9 mouse cellular contexts compared by ENCODE assay signal in the genomic region with DNA sequence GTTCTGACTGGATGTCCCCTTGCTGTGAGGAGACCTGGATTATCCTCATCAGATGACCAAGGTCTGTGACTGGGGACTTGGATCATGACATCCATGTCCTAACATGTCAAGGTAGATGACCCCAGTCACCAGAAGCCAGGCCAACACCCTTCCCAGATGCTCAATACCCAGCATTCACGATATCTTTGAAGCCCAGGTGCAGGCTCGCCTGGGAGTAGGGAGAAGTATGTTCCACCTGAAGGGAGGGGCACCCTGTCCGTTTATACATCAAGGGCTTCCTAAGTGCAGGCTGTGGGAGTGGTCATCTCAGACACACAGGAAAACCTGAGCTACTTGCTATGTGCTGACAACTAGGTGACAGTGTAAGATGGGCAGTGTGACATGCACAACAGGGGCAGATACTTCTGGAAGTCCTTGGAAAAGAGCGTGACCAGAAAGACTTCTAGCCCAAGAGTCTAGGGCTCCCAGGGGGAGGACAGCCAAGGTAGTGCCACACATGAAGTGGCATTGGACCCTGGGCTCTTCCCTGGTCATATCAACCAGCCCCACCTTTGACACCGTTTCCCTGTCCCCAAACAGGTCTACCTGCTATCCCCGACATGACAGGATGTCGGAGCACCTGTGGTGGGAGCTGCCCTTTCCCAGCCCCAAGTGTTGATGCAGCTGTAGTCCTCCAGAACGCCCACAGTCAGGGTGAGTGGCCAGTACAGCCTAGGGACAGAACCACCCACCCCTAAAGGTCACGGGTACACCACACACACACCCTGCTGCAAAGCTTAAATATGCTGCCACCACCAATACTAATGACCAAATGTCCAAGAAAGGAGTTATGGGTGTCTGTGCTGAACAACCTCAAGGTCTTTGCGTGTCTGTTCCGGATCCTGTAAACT. TPM values are rescaled to one million over a fixed set of nuclear protein-coding genes. Genes with fewer than 3 reads are reported as not detected.
DNase-seq lines count a peak whose midpoint lies in the region; ATAC-seq and TF ChIP-seq lines count a peak whose summit lies in the region.
"Had no signal": no experiment of that assay in that cellular context is flagged by ENCODE, and none has a peak within 500 bp of the region (broad histone marks: within the 10 kb centered on the region; RNA-seq: fewer than 3 reads in every experiment).

No protein-coding gene starts in this region.

- 31% methylated on average over 11 of the region's 11 CpGs for WGBS in heart, embryonic 14.5 days
- WGBS in liver, embryonic 14.5 days (ENCODE audit: insufficient replicate concordance): 25% methylated on average over 11 of the region's 11 CpGs

- peaks cover 21 to 27% of the 10 kb centered on the region in 2 experiments for H3K4me1 ChIP-seq in heart, embryonic 14.5 days (ENCODE audit: control insufficient read depth in 2 of 2, insufficient read depth in 2 of 2, low read length in 2 of 2)
- H3K4me1 ChIP-seq in liver, embryonic 14.5 days (replicated peaks; ENCODE audit: control insufficient read depth in 2 of 2, insufficient read depth in 2 of 2, low read length in 1 of 2): peaks cover 27 to 29% of the 10 kb centered on the region in 2 experiments

- no peak for DNase-seq in left cerebral cortex, adult 2 months (ENCODE audit: extremely low spot score in 1 of 2, low spot score in 2 of 2)
- no peak for DNase-seq in left cerebral cortex, postnatal 4 days
- peak; percentile 74 for DNase-seq in cerebellum, adult 9-10 months
- peak in 1 of 3 experiments; percentile 50 for DNase-seq in liver, embryonic 14.5 days (ENCODE audit: low read depth in 3 of 3, low spot score in 3 of 3)
- DNase-seq in splenic B cell, adult 2 months (ENCODE audit: low read depth, low spot score): peak; percentile 26
- DNase-seq in frontal cortex, adult 2 months (ENCODE audit: extremely low spot score in 1 of 2, low spot score in 1 of 2): no peak
- DNase-seq in spleen, postnatal 14 days (ENCODE audit: low spot score in 2 of 2): no peak

- peak overlapping the region; percentile 73 for H3K4me2 ChIP-seq in heart, embryonic 14.5 days (ENCODE audit: low read length)
- peak overlapping the region; percentile 78 for H3K4me2 ChIP-seq in liver, embryonic 14.5 days (ENCODE audit: low read depth)

- ATAC-seq in heart, embryonic 14.5 days (ENCODE audit: insufficient number of reproducible peaks, insufficient read depth, low FRiP score, low read depth): no peak
- ATAC-seq in liver, embryonic 14.5 days (ENCODE audit: insufficient read depth): 0 out of 2 replicates have a peak, but pooled peaks have one; percentile 3

- peak overlapping the region; percentile 62 for H3K9ac ChIP-seq in heart, embryonic 14.5 days (ENCODE audit: low read length)
- peak overlapping the region; percentile 36 for H3K9ac ChIP-seq in liver, embryonic 14.5 days (replicated peaks)

- H3K36me3 ChIP-seq in heart, embryonic 14.5 days (ENCODE audit: control insufficient read depth, insufficient read depth, low read length): peaks cover 23% of the 10 kb centered on the region
- peaks cover 14% of the 10 kb centered on the region for H3K36me3 ChIP-seq in liver, embryonic 14.5 days (replicated peaks; ENCODE audit: control insufficient read depth, insufficient read depth, low read depth)
- peaks cover under 1% of the 10 kb centered on the region; the same call in 1 of the 2 replicates for H3K36me3 ChIP-seq in splenic B cell, adult 2 months (ENCODE audit: control insufficient read depth, insufficient read depth, low read length, poor library complexity, severe bottlenecking)

- TF ChIP-seq EP300 in liver, embryonic 14.5 days (IDR thresholded peaks at IDR 0.05; ENCODE audit: low read depth): no peak

- no peaks in the 10 kb centered on the region for H3K9me3 ChIP-seq in heart, embryonic 14.5 days (ENCODE audit: control insufficient read depth, low read length)
- no peaks in the 10 kb centered on the region for H3K9me3 ChIP-seq in liver, embryonic 14.5 days (ENCODE audit: control insufficient read depth, low read length)

- intact Hi-C loops in left cerebral cortex, adult 2 months (cut with DNase I): loop anchor here (1.0 kb wide), 1 partner anchor 12 kb away; the partner anchor contains the start of gene Tpgs1
- intact Hi-C loops in left cerebral cortex, postnatal 4 days (cut with DNase I): no loop called here

- H3K4me3 ChIP-seq in left cerebral cortex, adult 2 months: peak overlapping the region; percentile 47
- peak overlapping the region; percentile 77 to 88 for H3K4me3 ChIP-seq in heart, embryonic 14.5 days (ENCODE audit: control insufficient read depth in 1 of 2, insufficient read depth in 1 of 2, low read depth in 1 of 2, low read length in 2 of 2)
- H3K4me3 ChIP-seq in liver, embryonic 14.5 days (ENCODE audit: insufficient read depth in 1 of 2, low read depth in 2 of 2, low read length in 2 of 2): peak overlapping the region; percentile 75

- H3K27ac ChIP-seq in left cerebral cortex, adult 2 months: peak overlapping the region; percentile 85
- H3K27ac ChIP-seq in heart, embryonic 14.5 days (replicated peaks in 1 of 2; ENCODE audit: control insufficient read depth in 1 of 2, insufficient read depth in 1 of 2, low read depth in 2 of 2, low read length in 2 of 2): peak overlapping the region; percentile 79 to 88
- peak overlapping the region; percentile 87 for H3K27ac ChIP-seq in liver, embryonic 14.5 days

- TF ChIP-seq CTCF in left cerebral cortex, adult 2 months (IDR thresholded peaks at IDR 0.05): no peak
- no peak; the same call in 1 of the 2 replicates for TF ChIP-seq CTCF in liver, embryonic 14.5 days (IDR thresholded peaks at IDR 0.05; ENCODE audit: low read depth)

- no peaks in the 10 kb centered on the region for H3K27me3 ChIP-seq in heart, embryonic 14.5 days (ENCODE audit: control insufficient read depth, insufficient read depth, low read length)
- no peaks in the 10 kb centered on the region for H3K27me3 ChIP-seq in liver, embryonic 14.5 days (ENCODE audit: control insufficient read depth, insufficient read depth, low read length)
- no peaks in the 10 kb centered on the region for H3K27me3 ChIP-seq in splenic B cell, adult 2 months (ENCODE audit: control insufficient read depth, insufficient read depth, low read length, poor library complexity, severe bottlenecking)

RNA-seq across cellular contexts. Expression of gene Cdc34, which starts 1.1 kb away (rescaled TPM):
- total RNA-seq in left cerebral cortex, adult 2 months (2021): 10 to 100 TPM; 80.7 to 84.8 TPM
- total RNA-seq in left cerebral cortex, postnatal 4 days (2021): 10 to 100 TPM; 59.6 to 61.5 TPM
- polyA plus RNA-seq in heart, embryonic 14.5 days (2014; fragmentation: Nextera tagmentation; extraction: Ambion mirVana): 106 and 109 TPM in 2 replicates
- polyA plus RNA-seq in liver, embryonic 14.5 days (2012; rRNA removed): 106 and 127 TPM in 2 replicates
- 115 and 124 TPM in 2 replicates for polyA plus RNA-seq in liver, embryonic 14.5 days (2014; fragmentation: Nextera tagmentation; extraction: Ambion mirVana)
- 96.3 and 111 TPM in 2 replicates for polyA plus RNA-seq in frontal cortex, adult 2 months (2012; rRNA removed)

RNA-seq across cellular contexts. Expression of gene Gzmm, which starts 8.0 kb away (rescaled TPM):
- total RNA-seq in left cerebral cortex, adult 2 months (2021): 1 to 10 TPM; 2.1 to 4.0 TPM
- 1 to 10 TPM; 2.6 to 3.3 TPM for total RNA-seq in left cerebral cortex, postnatal 4 days (2021)
- 0.77 and 0.94 TPM in 2 replicates for polyA plus RNA-seq in heart, embryonic 14.5 days (2014; fragmentation: Nextera tagmentation; extraction: Ambion mirVana)
- polyA plus RNA-seq in liver, embryonic 14.5 days (2012; rRNA removed): 0.13 TPM in 2 replicates
- polyA plus RNA-seq in liver, embryonic 14.5 days (2014; fragmentation: Nextera tagmentation; extraction: Ambion mirVana): not detected in 2 replicates
- 1.8 and 2.1 TPM in 2 replicates for polyA plus RNA-seq in frontal cortex, adult 2 months (2012; rRNA removed)

RNA-seq across cellular contexts. Expression of gene Tpgs1, which starts 11.7 kb away (rescaled TPM):
- total RNA-seq in left cerebral cortex, adult 2 months (2021): 10 to 100 TPM; 79.3 to 80.6 TPM
- total RNA-seq in left cerebral cortex, postnatal 4 days (2021): 10 to 100 TPM; 57.0 to 59.9 TPM
- polyA plus RNA-seq in heart, embryonic 14.5 days (2014; fragmentation: Nextera tagmentation; extraction: Ambion mirVana): 44.5 and 48.2 TPM in 2 replicates
- polyA plus RNA-seq in liver, embryonic 14.5 days (2012; rRNA removed): 14.3 and 18.7 TPM in 2 replicates
- 24.5 and 25.7 TPM in 2 replicates for polyA plus RNA-seq in liver, embryonic 14.5 days (2014; fragmentation: Nextera tagmentation; extraction: Ambion mirVana)
- 89.4 and 92.3 TPM in 2 replicates for polyA plus RNA-seq in frontal cortex, adult 2 months (2012; rRNA removed)

RNA-seq across cellular contexts. Expression of gene Madcam1, which starts 16.5 kb away (rescaled TPM):
- not detected for total RNA-seq in left cerebral cortex, adult 2 months (2021)
- total RNA-seq in left cerebral cortex, postnatal 4 days (2021): under 1 TPM; 0.72 to 0.84 TPM
- polyA plus RNA-seq in heart, embryonic 14.5 days (2014; fragmentation: Nextera tagmentation; extraction: Ambion mirVana): 1.00 and 1.8 TPM in 2 replicates
- polyA plus RNA-seq in liver, embryonic 14.5 days (2012; rRNA removed): 0.05 and 0.10 TPM in 2 replicates
- polyA plus RNA-seq in liver, embryonic 14.5 days (2014; fragmentation: Nextera tagmentation; extraction: Ambion mirVana): 0.20 and 0.45 TPM in 2 replicates
- not detected in 2 replicates for polyA plus RNA-seq in frontal cortex, adult 2 months (2012; rRNA removed)
- total RNA-seq: adrenal gland, postnatal 36 days had no signal

RNA-seq across cellular contexts. Expression of gene Bsg, which starts 23.4 kb away (rescaled TPM):
- 100 to 1,000 TPM; 539 to 573 TPM for total RNA-seq in left cerebral cortex, adult 2 months (2021)
- total RNA-seq in left cerebral cortex, postnatal 4 days (2021): 100 to 1,000 TPM; 486 to 495 TPM
- 989 and 1,200 TPM in 2 replicates for polyA plus RNA-seq in heart, embryonic 14.5 days (2014; fragmentation: Nextera tagmentation; extraction: Ambion mirVana)
- 469 and 579 TPM in 2 replicates for polyA plus RNA-seq in liver, embryonic 14.5 days (2012; rRNA removed)
- 809 and 828 TPM in 2 replicates for polyA plus RNA-seq in liver, embryonic 14.5 days (2014; fragmentation: Nextera tagmentation; extraction: Ambion mirVana)
- polyA plus RNA-seq in frontal cortex, adult 2 months (2012; rRNA removed): 1,126 and 1,227 TPM in 2 replicates

Comparison
In these comparisons a context has a peak if more than half of its experiments do, and no peak if none do; other contexts are left out.
1. DNase-seq: peak in cerebellum, adult 9-10 months (single experiment) and splenic B cell, adult 2 months (single experiment); none in left cerebral cortex, adult 2 months (0 of 2), left cerebral cortex, postnatal 4 days (single experiment), frontal cortex, adult 2 months (0 of 2) and spleen, postnatal 14 days (0 of 2).
2. Peak in every context shown above with its lines, with median percentiles within 50 percentile points of each other: H3K27ac ChIP-seq and H3K4me3 ChIP-seq.